Mouse (Mus musculus) embryo, embryonic 10 days (tissue): ENCODE data around the gene Zbtb46.
A peak's percentile ranks its signal among the peaks of the same experiment; 100 is the strongest.

ENCODE experiments used
- DNase-seq: peaks from one replicate; pipeline ENCODE4 v3.0.0-alpha.2; 2015; ENCODE audit warnings: low spot score

Gene Zbtb46

DNA sequence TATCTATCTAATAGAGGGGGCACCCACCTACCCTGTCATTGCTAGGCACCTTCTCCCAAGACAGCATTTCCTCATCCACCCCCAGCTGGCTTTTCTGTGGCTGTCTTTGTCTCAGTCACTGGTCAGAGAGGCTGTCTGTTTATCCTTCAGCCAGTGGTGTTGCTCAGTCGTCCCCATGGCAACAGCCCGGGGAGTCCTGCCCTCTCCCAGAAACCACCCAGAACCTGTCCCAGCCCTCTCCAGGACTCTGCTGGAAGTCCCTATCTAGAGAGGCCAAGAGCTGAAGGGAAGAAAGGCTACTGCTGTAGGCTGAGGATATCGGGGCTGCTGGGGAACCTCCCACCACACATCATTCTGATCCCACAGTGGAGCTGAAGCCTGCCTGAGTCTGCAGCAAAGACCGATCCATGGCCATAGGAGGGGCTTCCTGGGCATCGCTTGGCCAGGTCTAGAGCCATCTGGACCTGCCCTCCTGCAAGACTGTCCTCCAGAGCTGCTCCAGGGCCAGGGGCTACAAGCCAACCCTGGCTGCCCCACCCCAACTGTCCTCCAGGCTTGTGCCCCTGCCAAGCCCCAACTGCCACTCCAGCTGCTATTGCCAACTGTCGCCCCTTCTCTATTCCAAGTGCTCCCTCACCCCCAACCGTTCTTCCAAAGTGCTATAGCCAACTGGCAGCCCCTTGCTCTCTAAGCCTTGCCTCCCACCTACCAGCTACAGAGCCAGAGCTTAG lies 3.9 kb upstream of the Zbtb46 start:
- peak; percentile 71 for DNase-seq

DNA sequence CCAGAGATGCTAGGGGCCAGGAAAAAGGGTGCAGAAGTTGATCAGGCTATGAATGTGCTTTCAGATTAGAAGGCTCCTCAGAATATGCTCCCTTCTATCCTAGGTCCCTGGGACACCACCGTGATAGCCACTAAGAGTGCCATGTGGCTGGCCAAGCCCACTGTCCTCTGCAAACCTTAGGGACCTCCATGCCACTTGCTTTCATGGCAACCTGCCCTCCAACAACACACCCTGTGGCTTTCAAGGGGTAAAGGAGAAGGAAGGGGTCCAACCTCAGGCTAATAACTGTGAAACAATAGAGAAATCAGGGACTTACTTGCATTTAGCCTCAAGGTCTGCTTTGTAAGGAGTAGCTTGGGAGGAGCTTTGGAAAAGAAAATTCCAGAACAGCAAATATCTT lies 3.4 kb upstream of the Zbtb46 start:
- DNase-seq, result no peak

DNA sequence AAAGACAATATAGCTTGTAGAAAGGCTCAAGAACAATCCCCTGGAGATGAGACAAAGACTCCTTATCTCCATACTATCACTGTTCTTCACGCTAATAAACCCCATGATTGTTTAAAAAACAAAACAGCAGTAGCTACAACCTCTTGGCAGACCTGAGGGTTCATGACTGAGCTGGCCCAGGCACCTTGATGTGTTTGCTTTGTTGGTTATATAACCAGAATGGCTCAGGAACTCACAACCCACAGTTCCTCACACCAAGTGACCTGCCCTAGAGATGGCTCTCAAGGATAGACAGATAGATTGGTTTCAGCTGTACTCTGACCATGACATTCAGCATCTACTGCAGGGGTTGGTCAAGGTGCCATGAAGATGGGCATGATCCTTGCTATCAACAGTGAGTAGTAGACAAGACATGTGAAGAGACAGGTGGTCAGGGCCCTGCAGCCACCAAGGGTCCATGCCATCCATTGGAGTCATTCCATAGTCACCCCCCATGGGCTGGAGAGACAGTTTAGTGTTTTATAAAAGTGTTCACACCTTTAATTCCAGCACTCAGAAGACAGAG lies 2.4 kb upstream of the Zbtb46 start:
- no peak for DNase-seq

GRCm38 (mm10) chr2:181459673-181460621 lies 721 bp upstream of the Zbtb46 start:
- DNase-seq, result peak; percentile 86

DNA sequence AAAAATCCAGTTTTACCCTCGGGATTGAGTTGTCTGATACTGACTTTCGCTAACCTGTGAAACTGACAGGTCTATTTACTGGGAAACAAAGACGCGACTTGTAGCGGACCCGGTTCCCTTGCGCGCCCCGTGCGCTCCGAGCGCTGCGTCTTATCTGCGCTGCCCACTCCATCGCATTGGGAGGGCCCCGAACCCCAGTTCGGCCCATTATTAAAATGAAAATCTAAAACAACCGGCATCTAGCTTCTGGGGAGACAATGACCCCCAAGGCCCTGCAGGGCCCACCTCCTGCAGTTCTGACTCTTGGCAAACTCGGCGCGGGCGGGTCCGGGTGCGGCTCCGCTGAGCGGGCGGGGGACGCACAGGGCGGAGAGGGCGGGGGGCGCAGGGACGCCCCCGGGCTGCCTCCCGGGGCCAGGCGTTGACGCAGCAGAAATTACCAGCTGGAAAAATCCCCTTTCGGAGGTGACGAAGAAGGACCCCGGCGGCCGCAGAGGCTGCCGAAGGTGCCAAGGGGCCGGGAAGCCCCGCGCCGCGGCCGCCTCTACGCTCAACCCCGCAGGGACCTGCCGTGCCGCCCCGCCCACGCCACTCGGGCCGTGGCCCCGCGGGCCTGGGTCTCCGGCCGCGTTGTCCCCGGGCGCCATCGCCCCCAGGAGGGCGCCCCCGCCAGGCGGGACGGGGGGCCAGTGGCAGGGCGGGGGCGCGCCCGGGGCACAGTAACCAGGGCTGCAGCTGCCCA lies 644 bp downstream of the Zbtb46 start:
- DNase-seq, result peak; percentile 48

DNA sequence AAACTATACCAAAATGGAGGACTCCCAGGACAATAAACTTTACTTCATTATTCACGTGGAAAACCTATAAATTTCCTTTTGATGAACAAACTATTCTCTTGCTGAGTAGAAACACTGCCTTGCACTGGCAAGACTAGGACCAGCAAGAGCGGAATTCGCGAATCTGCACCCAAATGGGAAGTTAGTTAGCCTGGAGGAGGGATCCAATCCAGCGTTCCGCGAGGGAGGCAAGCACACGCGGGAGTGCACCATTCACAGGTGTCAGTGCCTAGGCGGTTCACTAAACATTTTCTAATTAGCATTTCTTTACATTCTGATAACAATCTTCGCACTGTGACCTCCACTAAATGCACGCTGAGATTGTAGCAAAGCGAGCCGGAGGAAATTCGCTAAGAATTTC lies 1.4 kb downstream of the Zbtb46 start:
- DNase-seq, result peak; percentile 36

GRCm38 (mm10) chr2:181455899-181456298 lies 3.3 kb downstream of the Zbtb46 start:
- DNase-seq, result no peak

DNA sequence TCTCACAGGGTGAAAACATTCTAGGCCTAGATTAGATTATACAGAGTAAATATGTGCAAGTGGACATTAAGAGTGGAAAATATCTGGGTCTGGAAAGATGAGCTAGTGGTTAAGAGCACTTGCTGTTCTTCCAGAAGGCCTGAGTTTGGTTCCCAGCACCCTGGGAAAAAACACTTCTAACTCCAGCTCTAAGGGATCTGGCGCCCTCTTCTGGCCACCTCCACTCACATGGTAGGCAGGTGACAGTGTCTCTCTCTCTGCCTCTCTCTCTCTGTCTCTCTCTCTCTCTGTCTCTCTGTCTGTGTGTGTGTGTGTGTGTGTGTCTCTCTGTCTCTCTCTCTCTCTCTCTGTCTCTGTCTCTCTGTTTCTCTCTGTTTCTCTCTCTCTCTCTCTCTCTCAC lies 6.0 kb downstream of the Zbtb46 start:
- DNase-seq, result no peak

DNA sequence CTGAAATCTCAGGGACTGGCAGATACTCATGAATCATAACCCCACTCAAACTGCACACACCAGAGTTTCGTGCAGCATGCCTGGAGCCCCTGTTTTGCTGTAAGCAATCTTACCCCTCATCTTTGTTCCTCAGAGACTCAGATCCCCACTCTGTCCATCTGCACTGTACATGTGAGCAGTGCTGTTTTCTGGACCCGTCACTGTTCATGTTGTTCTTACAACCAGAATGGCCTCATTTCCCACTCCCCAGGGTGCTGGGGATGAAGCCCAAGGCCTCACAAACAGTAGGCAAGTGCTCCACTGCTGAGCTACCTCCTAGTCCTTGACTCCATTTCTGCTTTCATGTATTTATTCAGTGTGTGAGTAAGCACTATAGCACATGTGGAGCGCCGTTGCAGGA lies 7.0 kb downstream of the Zbtb46 start:
- DNase-seq, result no peak

- DNase-seq, result no peak
Observed at GRCm38 (mm10) chr2:181443016-181443415, 16.2 kb downstream of the Zbtb46 start.

- no peak for DNase-seq
Observed at GRCm38 (mm10) chr2:181438176-181438575, 21.1 kb downstream of the Zbtb46 start.

- DNase-seq, result no peak
Observed at GRCm38 (mm10) chr2:181436246-181436645, 23.0 kb downstream of the Zbtb46 start.

GRCm38 (mm10) chr2:181423834-181424233 lies 35.4 kb downstream of the Zbtb46 start:
- DNase-seq, result no peak

DNA sequence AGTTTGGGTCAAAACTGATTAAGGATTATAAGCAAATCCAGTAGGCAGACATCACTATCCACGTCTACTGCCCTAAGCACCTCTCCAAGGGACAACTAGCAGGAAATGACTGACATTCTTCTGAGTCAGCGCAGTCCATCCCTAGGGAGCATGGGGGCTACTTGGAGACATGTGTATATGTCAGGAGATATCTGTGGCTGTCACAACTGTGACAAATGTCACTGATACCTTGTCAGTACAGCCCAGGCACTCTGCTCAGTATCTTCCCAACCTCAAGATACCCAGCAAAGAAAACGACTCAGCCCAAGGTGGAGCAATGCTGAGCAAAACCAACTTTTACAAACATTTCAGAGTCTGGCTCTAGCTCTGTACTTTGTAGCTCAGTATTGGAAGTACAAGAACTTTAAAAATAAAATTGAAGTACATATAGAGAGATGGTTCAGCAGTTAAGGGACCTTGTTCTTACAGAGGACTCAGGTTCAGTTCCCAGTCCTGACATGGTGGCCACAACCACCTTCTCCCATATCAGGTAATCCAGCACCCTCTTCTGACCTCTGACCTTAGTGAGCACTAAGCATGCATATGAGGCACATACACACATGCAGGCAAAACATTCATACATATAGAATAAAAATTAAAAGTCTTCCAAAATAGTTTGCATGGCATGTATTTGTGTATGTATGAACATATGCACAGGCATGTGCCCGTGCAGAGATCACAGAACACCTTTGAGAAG lies 38.2 kb downstream of the Zbtb46 start:
- no peak for DNase-seq

DNA sequence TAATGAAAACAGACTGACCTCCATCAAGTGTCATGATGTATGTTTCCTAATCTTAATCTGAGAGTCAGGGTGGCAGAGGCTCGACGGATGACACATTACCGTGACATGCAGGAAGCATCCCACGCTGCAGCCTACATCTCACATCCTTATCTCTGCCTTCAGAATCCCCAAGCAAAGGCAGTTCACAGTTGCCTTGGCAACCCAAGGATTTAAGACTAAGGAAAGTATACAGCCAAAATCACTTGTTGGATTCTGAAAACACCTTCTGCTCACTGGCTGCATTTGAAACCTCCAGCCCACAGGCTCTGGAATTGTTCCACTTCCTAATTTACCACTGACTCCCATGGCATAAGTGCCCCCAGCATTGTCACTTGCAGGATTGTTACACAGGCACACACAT lies 38.8 kb downstream of the Zbtb46 start:
- DNase-seq, result no peak

DNA sequence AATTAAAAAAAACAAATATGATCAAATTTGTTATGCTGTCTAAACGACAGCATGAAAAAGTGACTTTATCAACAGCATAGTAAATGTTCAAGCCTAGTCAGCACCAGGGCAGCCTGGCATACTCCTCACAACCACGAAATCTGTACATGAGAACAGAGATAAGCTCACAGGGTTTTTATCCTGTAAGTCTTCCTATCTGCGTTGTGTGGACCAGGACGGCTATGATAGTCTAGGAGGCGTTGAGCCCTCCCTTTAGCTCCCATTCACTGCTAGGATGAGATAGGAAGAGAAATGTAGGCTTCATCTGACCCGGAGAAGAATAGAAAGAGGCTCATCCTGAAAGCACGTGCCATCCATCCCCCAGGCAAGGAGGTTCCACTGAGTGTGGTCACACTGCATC lies 39.9 kb downstream of the Zbtb46 start:
- no peak for DNase-seq

- DNase-seq, result no peak
Observed at GRCm38 (mm10) chr2:181415945-181416344, 43.3 kb downstream of the Zbtb46 start.

DNA sequence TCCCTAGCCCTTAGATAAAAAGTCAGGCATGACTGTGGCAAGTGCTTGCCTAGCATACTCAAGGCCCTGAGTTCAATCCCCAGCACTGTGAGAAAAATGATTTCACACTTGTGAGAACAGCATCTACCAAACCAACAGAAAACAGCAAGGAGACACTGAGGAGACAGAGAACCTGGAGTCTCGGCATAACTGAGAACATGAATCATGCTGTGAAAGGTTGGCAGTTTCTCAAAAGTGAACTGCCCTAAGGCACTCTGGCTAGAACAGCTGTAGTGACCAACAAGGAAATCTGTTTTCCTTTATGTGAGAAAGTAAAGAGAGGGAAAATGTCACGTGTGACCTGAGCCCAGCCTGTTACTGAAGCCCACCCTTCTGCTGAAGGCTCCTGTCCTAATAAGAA lies 46.1 kb downstream of the Zbtb46 start:
- no peak for DNase-seq

- peak; percentile 80 for DNase-seq
Observed at GRCm38 (mm10) chr2:181410760-181411473, 48.3 kb downstream of the Zbtb46 start.

- no peak for DNase-seq
Observed at GRCm38 (mm10) chr2:181409643-181410042, 49.6 kb downstream of the Zbtb46 start.

- DNase-seq, result no peak
Observed at GRCm38 (mm10) chr2:181403722-181404121, 55.5 kb downstream of the Zbtb46 start.
